ENCODE assay signal across 25 mouse cellular contexts in the genomic region with DNA sequence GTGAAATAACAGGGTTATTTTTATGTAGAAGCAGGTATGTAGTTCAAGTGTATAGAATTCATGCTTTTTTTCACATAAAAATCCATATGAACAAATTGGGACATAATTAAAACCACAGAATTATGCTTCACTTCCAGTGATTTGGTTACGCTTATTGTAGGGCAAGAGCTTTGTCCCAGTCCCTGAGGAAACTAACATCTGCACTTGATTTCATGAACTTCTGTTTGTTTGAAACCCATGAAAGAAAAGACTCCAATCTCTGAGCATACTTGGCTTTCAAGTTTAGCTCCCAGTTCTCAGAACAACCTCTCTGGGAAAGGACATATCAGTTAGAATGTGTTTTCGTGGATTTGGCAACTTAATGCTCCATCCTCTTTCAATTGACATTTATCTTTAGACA.
"Had no signal": no experiment of that assay in that cellular context is flagged by ENCODE, and none has a peak within 500 bp of the region (broad histone marks: within the 10 kb centered on the region; RNA-seq: fewer than 3 reads in every experiment).

No protein-coding gene starts in this region.

- H3K27me3 ChIP-seq: heart, embryonic 12.5 days; hindbrain, embryonic 13.5 days; hindbrain, embryonic 15.5 days; intestine, embryonic 15.5 days; limb, embryonic 12.5 days; liver, embryonic 13.5 days; liver, embryonic 15.5 days had no signal

- H3K36me3 ChIP-seq: heart, embryonic 10.5 days; heart, embryonic 12.5 days; hindbrain, embryonic 13.5 days; hindbrain, embryonic 15.5 days; intestine, embryonic 15.5 days; limb, embryonic 10.5 days; limb, embryonic 12.5 days; liver, embryonic 13.5 days; liver, embryonic 15.5 days had no signal

- DNase-seq: gastrocnemius, postnatal 14 days; gastrocnemius, postnatal 36 days; heart, adult 11 months; heart, postnatal 10 days; heart, postnatal 36 days; kidney, adult 18-20 months; kidney, adult 8-10 months; kidney, postnatal 10 days; kidney, postnatal 25 days; kidney, postnatal 4 days; liver; liver, embryonic 13.5 days had no signal

- H3K4me3 ChIP-seq: heart, embryonic 10.5 days; heart, embryonic 12.5 days; hindbrain, embryonic 13.5 days; hindbrain, embryonic 15.5 days; intestine, embryonic 15.5 days; layer of hippocampus, adult 2 months; left cerebral cortex, adult 2 months; limb, embryonic 10.5 days; limb, embryonic 12.5 days; liver, embryonic 13.5 days; liver, embryonic 15.5 days had no signal

- H3K9me3 ChIP-seq: heart, embryonic 10.5 days; heart, embryonic 12.5 days; hindbrain, embryonic 13.5 days; hindbrain, embryonic 15.5 days; intestine, embryonic 15.5 days; limb, embryonic 10.5 days; limb, embryonic 12.5 days; liver, embryonic 13.5 days; liver, embryonic 15.5 days had no signal

- H3K27ac ChIP-seq: heart, embryonic 10.5 days; hindbrain, embryonic 13.5 days; hindbrain, embryonic 15.5 days; intestine, embryonic 15.5 days; layer of hippocampus, adult 2 months; left cerebral cortex, adult 2 months; limb, embryonic 10.5 days; limb, embryonic 12.5 days; liver, embryonic 13.5 days; liver, embryonic 15.5 days had no signal

- H3K9ac ChIP-seq: heart, embryonic 12.5 days; hindbrain, embryonic 13.5 days; hindbrain, embryonic 15.5 days; intestine, embryonic 15.5 days; limb, embryonic 12.5 days; liver, embryonic 13.5 days; liver, embryonic 15.5 days had no signal

- ATAC-seq: inflammation-experienced regulatory T-cells, adult 6 months; intestine, embryonic 15.5 days; intestine, postnatal 0 days had no signal

- H3K4me1 ChIP-seq: heart, embryonic 10.5 days; heart, embryonic 12.5 days; hindbrain, embryonic 13.5 days; hindbrain, embryonic 15.5 days; intestine, embryonic 15.5 days; limb, embryonic 10.5 days; limb, embryonic 12.5 days; liver, embryonic 13.5 days; liver, embryonic 15.5 days had no signal

- H3K4me2 ChIP-seq: heart, embryonic 12.5 days; hindbrain, embryonic 13.5 days; hindbrain, embryonic 15.5 days; intestine, embryonic 15.5 days; limb, embryonic 12.5 days; liver, embryonic 11.5 days; liver, embryonic 13.5 days; liver, embryonic 15.5 days had no signal
